Mouse (Mus musculus) forebrain, embryonic 11.5 days (tissue): ENCODE data around the gene Ltbp2. TPM values are rescaled to one million over a fixed set of nuclear protein-coding genes. Genes with fewer than 3 reads are reported as not detected.

Source experiments
- ATAC-seq: fragments of 200-750 bp; cut with Nextera tagmentation; replicated peaks from 2 replicates; pipeline ENCODE4 v1.8.0; 2017; ENCODE audit warnings: moderate TSS enrichment; ENCODE audit not compliant: low FRiP score
- DNase-seq: peaks from one replicate; pipeline ENCODE4 v3.0.0-alpha.2; 2017; ENCODE audit warnings: low spot score
- H3K27ac ChIP-seq: fragments of 300-500 bp; sonication (generic); 2 replicates; pipeline ENCODE4 v1.5.1; 2014; ENCODE audit warnings: low read depth, low read length
- H3K27me3 ChIP-seq: fragments of 300-500 bp; sonication (generic); 2 replicates; pipeline ENCODE4 v1.6.1; 2014; ENCODE audit warnings: mild to moderate bottlenecking, low read length, mixed read lengths; ENCODE audit not compliant: control insufficient read depth, insufficient read depth
- H3K36me3 ChIP-seq: fragments of 300-500 bp; sonication (generic); 2 replicates; pipeline ENCODE4 v1.6.1; 2014; ENCODE audit warnings: mild to moderate bottlenecking, low read length, moderate library complexity, mixed read lengths; ENCODE audit not compliant: control insufficient read depth, insufficient read depth
- H3K4me1 ChIP-seq: fragments of 300-500 bp; sonication (generic); replicated peaks from 2 replicates; pipeline ENCODE4 v1.6.1; 2014; ENCODE audit warnings: low read length, mixed read lengths; ENCODE audit not compliant: control insufficient read depth, insufficient read depth
- H3K4me2 ChIP-seq: fragments of 300-500 bp; sonication (generic); 2 replicates; pipeline ENCODE4 v1.6.1; 2014; ENCODE audit warnings: low read depth, mild to moderate bottlenecking, low read length, moderate library complexity, mixed read lengths; ENCODE audit not compliant: severe bottlenecking
- H3K4me3 ChIP-seq: fragments of 300-500 bp; sonication (generic); 2 replicates; pipeline ENCODE4 v1.5.1; 2014; ENCODE audit warnings: low read depth, low read length
- H3K9ac ChIP-seq: fragments of 300-500 bp; sonication (generic); 2 replicates; pipeline ENCODE4 v1.6.1; 2014; ENCODE audit warnings: low read length
- H3K9me3 ChIP-seq: fragments of 300-500 bp; sonication (generic); 2 replicates; pipeline ENCODE4 v1.6.1; 2016; ENCODE audit warnings: low read length, mixed read lengths; ENCODE audit not compliant: control insufficient read depth
- WGBS: fragments of 180-500 bp; shearing (Covaris S2); extraction: QIAGEN DNeasy Blood & Tissue Kit; methylation state at CpG from one replicate; pipeline ENCODE4 v1.1.7; 2014; 5-methylcytosine and 5-hydroxymethylcytosine counted together
- polyA plus RNA-seq: library from polyadenylated mRNA; unstranded; fragments of >200 nt; fragmentation: Nextera tagmentation; extraction: Ambion mirVana; gene quantifications from 2 replicates; pipeline ENCODE4 v1.2.1, GENCODE M21; 2014

Gene Ltbp2
- polyA plus RNA-seq, result 0.65 TPM in 1 of 2 replicates, not detected in the other

DNA sequence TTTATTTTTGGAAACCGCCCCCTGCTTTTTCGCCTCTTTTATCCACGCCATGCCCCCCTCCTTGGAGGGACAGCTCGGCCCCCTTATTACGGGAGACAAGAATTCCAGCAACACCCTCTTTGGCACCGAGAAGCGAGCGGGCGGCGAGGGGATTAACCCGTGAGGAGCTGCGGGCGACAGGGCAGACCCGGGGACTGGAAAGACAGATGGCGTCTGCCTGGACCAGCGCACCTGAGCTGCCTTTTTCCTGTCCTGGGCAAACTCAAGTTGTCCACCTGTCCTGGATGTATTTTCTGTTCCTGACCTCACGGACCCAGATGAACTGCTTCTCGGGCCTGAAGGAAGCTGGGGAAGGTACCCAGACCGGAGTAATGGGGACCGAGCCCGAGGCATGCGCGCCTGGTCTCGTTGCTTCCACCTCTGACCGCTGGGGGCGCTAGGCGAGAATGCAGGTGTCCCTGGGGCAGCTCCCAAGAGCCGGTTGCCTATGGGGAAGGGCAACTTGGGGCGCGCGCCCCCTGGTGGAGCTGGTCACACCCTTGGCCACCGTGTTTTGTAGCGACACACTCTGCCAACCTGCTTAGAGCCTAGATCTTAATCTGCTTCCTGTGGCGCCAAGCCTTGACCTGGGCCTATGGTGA, at the start of gene Ltbp2:
Gene Ltbp2 (minus strand): TSS at position 52 of the 641 bp plus-strand sequence.
- Histone ChIP-seq H3K9ac (no peak within 1 kb of the TSS), H3K4me2 (peak within 1 kb of the TSS; percentile 42; the same call in 1 of the 2 replicates), H3K4me1 (peaks cover 7% of the 10 kb centered on the region; the same call in 1 of the 2 replicates), H3K27me3 (peaks cover 40% of the 10 kb centered on the region), H3K36me3 (no peaks in the 10 kb centered on the region), H3K27ac (no peak within 1 kb of the TSS), H3K9me3 (no peaks in the 10 kb centered on the region), H3K4me3 (peak within 1 kb of the TSS; percentile 21)
- ATAC-seq (0 out of 2 replicates have a peak, but pooled peaks have one; percentile 18), DNase-seq (peak; percentile 89)
- 2% methylated on average over 34 of the region's 34 CpGs for WGBS

DNA sequence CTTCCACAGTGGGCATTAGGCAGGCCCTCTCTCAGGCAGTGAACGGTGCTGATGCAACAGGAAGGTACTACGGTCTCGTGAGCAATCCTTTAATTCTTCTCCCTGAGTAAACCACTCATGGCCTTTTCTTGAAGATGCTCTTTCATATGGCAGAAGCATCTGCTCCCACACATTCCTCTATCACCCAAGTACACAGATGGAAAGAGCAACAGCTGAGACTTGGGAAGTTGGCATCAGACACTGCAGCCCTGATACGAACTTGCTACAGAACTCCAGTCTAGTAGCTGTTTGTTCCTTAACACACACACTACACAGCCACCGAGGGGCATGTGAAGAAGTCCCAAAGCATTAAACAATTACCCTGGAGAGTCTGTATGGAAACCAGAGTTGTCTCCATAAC, 48.0 kb upstream of the Ltbp2 start:
- ATAC-seq (no peak), DNase-seq (no peak)
- H3K27me3 ChIP-seq, result no peaks in the 10 kb centered on the region
- H3K4me3 ChIP-seq, result no peak overlapping the region
- no peaks in the 10 kb centered on the region for H3K9me3 ChIP-seq
- no peak overlapping the region for H3K4me2 ChIP-seq
- peaks cover 2% of the 10 kb centered on the region for H3K36me3 ChIP-seq
- peaks cover 6% of the 10 kb centered on the region; the same call in 1 of the 2 replicates for H3K4me1 ChIP-seq
- no peak overlapping the region for H3K9ac ChIP-seq
- H3K27ac ChIP-seq, result no peak overlapping the region
- 94% methylated on average over 5 of the region's 5 CpGs for WGBS

DNA sequence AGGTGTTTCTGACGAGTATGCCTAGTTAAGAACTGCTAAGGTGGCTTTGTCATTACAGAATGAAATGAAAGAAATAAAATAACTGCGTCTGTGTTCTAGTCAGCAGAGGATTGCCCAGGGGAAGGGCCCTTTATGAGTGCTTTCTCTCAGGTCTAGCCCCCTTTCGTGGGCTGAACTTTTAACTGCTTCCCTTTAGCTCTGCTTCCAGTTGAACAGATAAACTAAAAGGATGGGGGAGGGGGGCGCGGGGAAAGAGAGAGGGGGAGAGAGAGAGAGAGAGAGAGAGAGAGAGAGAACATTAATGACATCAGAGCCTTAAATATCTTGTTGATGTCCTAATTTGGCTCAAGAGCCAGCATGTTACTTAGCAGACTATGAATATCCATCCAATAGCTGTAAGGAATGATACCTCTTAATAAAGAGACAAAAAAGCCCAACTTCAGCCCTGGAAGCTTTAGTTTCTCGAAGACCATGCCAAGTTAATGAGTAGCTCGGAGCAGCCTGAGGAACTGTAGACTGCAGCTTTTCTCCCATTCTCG, 45.6 kb upstream of the Ltbp2 start:
- Histone ChIP-seq H3K27ac (peak overlapping the region; percentile 64), H3K27me3 (no peaks in the 10 kb centered on the region), H3K9ac (0 out of 2 replicates have a peak overlapping the region, but pooled peaks have one; percentile 27), H3K9me3 (no peaks in the 10 kb centered on the region), H3K4me3 (no peak overlapping the region), H3K4me2 (no peak overlapping the region), H3K36me3 (no peaks in the 10 kb centered on the region; the same call in 1 of the 2 replicates), H3K4me1 (peaks cover 6% of the 10 kb centered on the region; the same call in 1 of the 2 replicates)
- 42% methylated on average over 8 of the region's 8 CpGs for WGBS
- DNase-seq, result peak; percentile 61
- peak; percentile 71; the same call in 1 of the 2 replicates for ATAC-seq

DNA sequence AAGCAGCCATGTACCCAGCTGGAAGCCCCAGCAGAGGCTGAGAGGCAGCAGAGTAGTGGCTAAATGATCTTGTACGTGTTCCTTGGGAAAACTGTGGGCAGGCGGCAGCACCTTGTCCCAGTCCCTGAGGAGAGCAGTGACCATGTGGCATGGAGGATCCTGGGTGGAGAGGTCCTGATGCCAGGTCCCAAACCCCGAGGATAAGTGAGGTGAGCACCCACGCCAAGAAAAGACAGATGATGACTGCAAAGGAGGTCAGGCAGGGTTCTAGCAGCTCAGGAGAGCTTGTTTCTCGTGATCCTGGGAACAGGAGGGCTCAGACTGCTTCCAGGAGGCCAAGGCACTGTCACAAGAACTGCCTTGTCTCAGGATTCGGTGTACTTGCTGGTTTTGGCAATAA, 42.5 kb upstream of the Ltbp2 start:
- Histone ChIP-seq H3K27ac (no peak overlapping the region), H3K27me3 (no peaks in the 10 kb centered on the region), H3K9me3 (no peaks in the 10 kb centered on the region), H3K4me2 (no peak overlapping the region), H3K9ac (no peak overlapping the region), H3K4me1 (peaks cover 6% of the 10 kb centered on the region; the same call in 1 of the 2 replicates), H3K36me3 (no peaks in the 10 kb centered on the region; the same call in 1 of the 2 replicates), H3K4me3 (no peak overlapping the region)
- no peak for DNase-seq
- 92% methylated on average over 6 of the region's 6 CpGs for WGBS
- no peak for ATAC-seq

DNA sequence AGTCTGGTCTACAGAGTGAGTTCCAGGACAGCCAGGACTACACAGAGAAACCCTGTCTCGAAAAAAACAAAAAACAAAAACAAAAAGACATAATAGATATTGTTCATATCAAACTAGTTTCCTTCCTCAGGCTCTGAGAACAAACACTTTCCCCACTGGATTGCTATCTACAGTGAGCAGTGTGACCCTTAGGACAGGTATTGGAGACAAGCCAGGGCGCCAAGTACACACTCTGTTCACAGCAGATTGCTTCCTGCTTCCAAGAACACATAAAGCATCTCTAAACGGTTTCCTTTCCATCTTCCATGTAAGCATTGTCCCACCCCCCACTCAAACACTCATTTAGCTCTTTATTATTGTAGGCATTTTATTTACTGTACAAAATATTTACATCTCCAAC, 41.5 kb upstream of the Ltbp2 start:
- ATAC-seq, result no peak
- Histone ChIP-seq H3K4me2 (no peak overlapping the region), H3K36me3 (no peaks in the 10 kb centered on the region; the same call in 1 of the 2 replicates), H3K27ac (no peak overlapping the region), H3K27me3 (no peaks in the 10 kb centered on the region), H3K9ac (no peak overlapping the region), H3K4me1 (peaks cover 6% of the 10 kb centered on the region; the same call in 1 of the 2 replicates), H3K9me3 (no peaks in the 10 kb centered on the region), H3K4me3 (no peak overlapping the region)
- DNase-seq, result no peak
- 79% methylated on average over 3 of the region's 3 CpGs for WGBS

DNA sequence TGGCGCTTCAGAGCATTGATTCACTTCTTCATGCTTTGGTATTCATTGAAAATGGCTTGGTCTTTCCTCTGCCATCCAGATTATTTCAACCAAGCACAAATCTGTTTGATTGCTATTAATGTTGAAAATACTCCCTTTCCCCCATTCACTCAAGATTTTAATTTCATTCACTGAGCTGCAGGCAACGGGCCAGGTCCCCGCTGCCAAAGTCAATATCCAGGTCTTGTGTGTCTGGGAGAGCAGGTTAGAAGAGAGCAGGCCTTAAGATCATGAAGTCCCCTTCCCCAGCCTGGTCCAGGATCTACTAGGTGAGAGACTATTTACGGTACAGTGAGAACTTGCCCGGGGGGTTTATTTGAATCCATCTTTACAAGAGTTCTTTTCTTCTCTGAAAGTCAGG, 38.6 kb upstream of the Ltbp2 start:
- Histone ChIP-seq H3K36me3 (no peaks in the 10 kb centered on the region), H3K4me3 (no peak overlapping the region), H3K27ac (no peak overlapping the region), H3K9me3 (no peaks in the 10 kb centered on the region), H3K27me3 (no peaks in the 10 kb centered on the region), H3K4me2 (no peak overlapping the region), H3K9ac (no peak overlapping the region), H3K4me1 (no peaks in the 10 kb centered on the region)
- ATAC-seq (no peak), DNase-seq (no peak)
- WGBS, result 94% methylated on average over 5 of the region's 5 CpGs

DNA sequence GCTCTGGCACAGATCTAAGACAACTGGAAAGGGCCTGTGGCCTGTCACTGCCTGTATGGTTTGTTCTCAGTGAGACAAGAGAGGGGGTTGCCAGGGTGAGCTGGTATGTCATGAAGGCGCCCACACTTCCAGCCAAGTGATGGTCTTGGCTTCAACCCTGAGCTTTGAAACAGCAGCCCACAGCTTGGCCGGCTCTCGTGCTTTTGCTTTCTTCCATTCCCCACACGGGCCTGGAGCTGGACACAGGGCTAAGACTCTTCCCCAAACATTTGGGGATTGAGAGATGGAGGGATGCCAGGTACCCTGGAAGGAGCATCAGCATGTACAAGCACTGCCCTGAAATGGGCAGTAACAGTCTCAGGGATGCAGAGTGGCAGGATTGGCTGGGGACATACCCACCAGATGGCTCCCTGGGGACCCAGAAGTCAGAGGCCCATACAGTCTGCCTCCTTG, 36.3 kb upstream of the Ltbp2 start:
- ATAC-seq (no peak), DNase-seq (no peak)
- Histone ChIP-seq H3K4me1 (no peaks in the 10 kb centered on the region), H3K9ac (no peak overlapping the region), H3K27me3 (no peaks in the 10 kb centered on the region), H3K27ac (no peak overlapping the region), H3K4me3 (no peak overlapping the region), H3K36me3 (no peaks in the 10 kb centered on the region), H3K9me3 (no peaks in the 10 kb centered on the region), H3K4me2 (no peak overlapping the region)
- WGBS, result 87% methylated on average over 4 of the region's 4 CpGs

DNA sequence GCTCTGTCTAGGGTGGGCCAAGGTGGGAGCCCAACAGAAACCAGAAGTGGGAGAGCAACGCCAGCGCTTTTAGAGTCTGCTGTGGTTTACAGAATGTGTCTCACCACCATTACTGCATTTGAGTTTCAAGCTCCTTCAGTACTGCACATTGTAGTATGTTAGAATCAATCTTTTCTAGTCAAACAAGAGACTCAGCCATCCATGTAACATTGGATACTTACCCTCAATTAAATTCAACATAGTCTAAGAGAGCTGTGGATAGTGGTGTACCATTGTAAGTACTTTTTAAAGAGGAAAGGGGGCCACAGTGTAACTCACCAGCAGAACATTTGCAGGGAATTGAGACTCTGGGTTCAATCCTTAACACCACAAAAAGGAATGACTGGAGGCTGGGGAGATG, 35.3 kb upstream of the Ltbp2 start:
- H3K27ac ChIP-seq, result no peak overlapping the region
- no peak overlapping the region for H3K4me2 ChIP-seq
- 0 out of 2 replicates have a peak, but pooled peaks have one; percentile 51 for ATAC-seq
- DNase-seq, result no peak
- H3K27me3 ChIP-seq, result no peaks in the 10 kb centered on the region
- H3K36me3 ChIP-seq, result no peaks in the 10 kb centered on the region
- H3K4me1 ChIP-seq, result no peaks in the 10 kb centered on the region
- WGBS, result 47% methylated on average over 2 of the region's 2 CpGs
- H3K4me3 ChIP-seq, result no peak overlapping the region
- no peak overlapping the region for H3K9ac ChIP-seq
- H3K9me3 ChIP-seq, result no peaks in the 10 kb centered on the region
